Mouse (Mus musculus) myocyte (in vitro differentiated cells): ENCODE measurements around the gene Myo7a. TPM values are rescaled to one million over a fixed set of nuclear protein-coding genes. Genes with fewer than 3 reads are reported as not detected.

ENCODE experiments used
- H3K27me3 ChIP-seq: one replicate; pipeline ENCODE4 v1.6.1; 2011; ENCODE audit not compliant: control insufficient read depth, insufficient read depth, insufficient read length
- H3K36me3 ChIP-seq: one replicate; pipeline ENCODE4 v1.6.1; 2011; ENCODE audit not compliant: control insufficient read depth, insufficient read depth
- H3K4me2 ChIP-seq: one replicate; pipeline ENCODE4 v1.6.1; 2011; ENCODE audit warnings: low read depth, control low read depth
- H3K4me3 ChIP-seq: one replicate; pipeline ENCODE4 v1.5.1; 2011; ENCODE audit warnings: mild to moderate bottlenecking, control low read depth, moderate library complexity
- H3K79me2 ChIP-seq: one replicate; pipeline ENCODE4 v1.6.1; 2011; ENCODE audit not compliant: control insufficient read depth, insufficient read depth
- H3ac ChIP-seq: one replicate; pipeline ENCODE4 v1.6.1; 2011; ENCODE audit not compliant: control insufficient read depth, insufficient read length
- CEBPB ChIP-seq: IDR thresholded peaks from 2 replicates; pipeline ENCODE4 v1.6.1; 2011; ENCODE audit warnings: mild to moderate bottlenecking, moderate library complexity; ENCODE audit not compliant: poor library complexity, insufficient read depth, severe bottlenecking
- E2F4 ChIP-seq: IDR thresholded peaks from one replicate; pipeline ENCODE4 v1.6.1; 2011; ENCODE audit warnings: mild to moderate bottlenecking, control low read depth, moderate library complexity; ENCODE audit not compliant: insufficient read depth
- MAX ChIP-seq: IDR thresholded peaks from one replicate; pipeline ENCODE4 v1.6.1; 2011; ENCODE audit warnings: low read depth, mild to moderate bottlenecking, control low read depth
- MYOD1 ChIP-seq, 3 experiments: IDR thresholded peaks; one replicate each; pipeline ENCODE4 v1.6.1; 2011; ENCODE audit warnings: control low read depth in 2 of 3, low read depth in 2 of 3, mild to moderate bottlenecking in 2 of 3, moderate library complexity in 1 of 3; ENCODE audit not compliant: insufficient read length in 2 of 3, control insufficient read depth in 1 of 3
- MYOG ChIP-seq, 3 experiments: IDR thresholded peaks; one replicate each; pipeline ENCODE4 v1.6.1; 2011; ENCODE audit warnings: control low read depth in 2 of 3, low read depth in 2 of 3, mild to moderate bottlenecking in 2 of 3; ENCODE audit not compliant: insufficient read length in 2 of 3, control insufficient read depth in 1 of 3, insufficient read depth in 1 of 3
- POLR2A ChIP-seq: IDR thresholded peaks from one replicate; pipeline ENCODE4 v1.6.1; 2011; ENCODE audit warnings: low read depth, mild to moderate bottlenecking, control low read depth, moderate library complexity; ENCODE audit not compliant: insufficient read length
- POLR2AphosphoS2 ChIP-seq: IDR thresholded peaks from one replicate; pipeline ENCODE4 v1.6.1; 2011; ENCODE audit warnings: low read depth, control low read depth; ENCODE audit not compliant: insufficient read length
- REST ChIP-seq: IDR thresholded peaks from one replicate; pipeline ENCODE4 v1.6.1; 2011; ENCODE audit warnings: mild to moderate bottlenecking, control low read depth, moderate library complexity; ENCODE audit not compliant: insufficient read depth, insufficient read length
- SRF ChIP-seq: IDR thresholded peaks from one replicate; pipeline ENCODE4 v1.6.1; 2011; ENCODE audit warnings: low read depth; ENCODE audit not compliant: control insufficient read depth, insufficient read length
- TCF12 ChIP-seq: IDR thresholded peaks from one replicate; pipeline ENCODE4 v1.6.1; 2011; ENCODE audit warnings: mild to moderate bottlenecking, control low read depth; ENCODE audit not compliant: poor library complexity, insufficient read depth, severe bottlenecking
- TCF3 ChIP-seq: IDR thresholded peaks from one replicate; pipeline ENCODE4 v1.6.1; 2011; ENCODE audit warnings: low read depth, control low read depth; ENCODE audit not compliant: insufficient read length
- USF1 ChIP-seq: IDR thresholded peaks from one replicate; pipeline ENCODE4 v1.6.1; 2011; ENCODE audit warnings: low read depth, mild to moderate bottlenecking, control low read depth, moderate library complexity
- polyA plus RNA-seq: library from polyadenylated mRNA; unstranded; fragments of >200 nt; fragmentation: generic; extraction: Trizol; gene quantifications from one replicate; pipeline ENCODE4 v1.2.1, GENCODE M21; 2012; ENCODE audit warnings: missing spikeins

The Myo7a gene
- 0.29 TPM for polyA plus RNA-seq

GRCm38 (mm10) chr7:98119179-98119960 lies at the start of gene Myo7a:
Gene Myo7a (minus strand): TSS chr7:98119524.
- Histone ChIP-seq H3K4me3 (no peak within 1 kb of the TSS), H3K27me3 (peaks cover 14% of the 10 kb centered on the region), H3ac (no peak within 1 kb of the TSS), H3K4me2 (no peak within 1 kb of the TSS), H3K79me2 (no peaks in the 10 kb centered on the region), H3K36me3 (no peaks in the 10 kb centered on the region)
- no peak for TF ChIP-seq MAX

GRCm38 (mm10) chr7:98164999-98165528 lies 45.7 kb upstream of the Myo7a start:
- Histone ChIP-seq H3K4me3 (no peak overlapping the region), H3K36me3 (no peaks in the 10 kb centered on the region), H3K79me2 (no peaks in the 10 kb centered on the region), H3K27me3 (no peaks in the 10 kb centered on the region), H3ac (no peak overlapping the region), H3K4me2 (peak overlapping the region; percentile 48)
- no peak for TF ChIP-seq E2F4
- TF ChIP-seq MYOG (IDR thresholded peaks at IDR 0.05; ENCODE audit: control insufficient read depth in 1 of 3, insufficient read depth in 1 of 3, insufficient read length in 2 of 3, low read depth in 2 of 3): peak in 1 of 3 experiments; percentile 2
- no peak for TF ChIP-seq SRF

- Histone ChIP-seq H3ac (no peak overlapping the region), H3K4me2 (peak overlapping the region; percentile 48), H3K79me2 (no peaks in the 10 kb centered on the region), H3K36me3 (no peaks in the 10 kb centered on the region), H3K4me3 (no peak overlapping the region), H3K27me3 (no peaks in the 10 kb centered on the region)
- TF ChIP-seq MAX: no peak
- TF ChIP-seq SRF: no peak
- TF ChIP-seq MYOG (IDR thresholded peaks at IDR 0.05; ENCODE audit: control insufficient read depth in 1 of 3, insufficient read depth in 1 of 3, insufficient read length in 2 of 3, low read depth in 2 of 3): no peak
- no peak for TF ChIP-seq E2F4
- no peak for TF ChIP-seq MYOD1 (IDR thresholded peaks at IDR 0.05; ENCODE audit: control insufficient read depth in 1 of 3, insufficient read length in 2 of 3, low read depth in 2 of 3)
- TF ChIP-seq USF1: no peak
- no peak for TF ChIP-seq TCF12
These were observed 45.2 kb upstream of the Myo7a start for GRCm38 (mm10) chr7:98164382-98164998.

GRCm38 (mm10) chr7:98163700-98164099 lies 44.4 kb upstream of the Myo7a start:
- TF ChIP-seq MYOG (IDR thresholded peaks at IDR 0.05; ENCODE audit: control insufficient read depth in 1 of 3, insufficient read depth in 1 of 3, insufficient read length in 2 of 3, low read depth in 2 of 3) (no peak), SRF (no peak), E2F4 (no peak), POLR2AphosphoS2 (no peak), POLR2A (no peak), TCF3 (no peak), TCF12 (no peak), CEBPB (no peak), MYOD1 (IDR thresholded peaks at IDR 0.05; ENCODE audit: control insufficient read depth in 1 of 3, insufficient read length in 2 of 3, low read depth in 2 of 3) (no peak), MAX (no peak), REST (no peak), USF1 (no peak)
- Histone ChIP-seq H3K27me3 (no peaks in the 10 kb centered on the region), H3K36me3 (no peaks in the 10 kb centered on the region), H3K4me2 (peak overlapping the region; percentile 12), H3ac (no peak overlapping the region), H3K79me2 (no peaks in the 10 kb centered on the region), H3K4me3 (no peak overlapping the region)

- H3K36me3 ChIP-seq: no peaks in the 10 kb centered on the region
- peak overlapping the region; percentile 24 for H3K4me2 ChIP-seq
- no peaks in the 10 kb centered on the region for H3K27me3 ChIP-seq
- H3K79me2 ChIP-seq: no peaks in the 10 kb centered on the region
- no peak overlapping the region for H3K4me3 ChIP-seq
- TF ChIP-seq CEBPB (no peak), MYOD1 (IDR thresholded peaks at IDR 0.05; ENCODE audit: control insufficient read depth in 1 of 3, insufficient read length in 2 of 3, low read depth in 2 of 3) (no peak), MAX (no peak), REST (no peak), TCF12 (no peak), E2F4 (no peak), POLR2A (no peak), POLR2AphosphoS2 (no peak), MYOG (IDR thresholded peaks at IDR 0.05; ENCODE audit: control insufficient read depth in 1 of 3, insufficient read depth in 1 of 3, insufficient read length in 2 of 3, low read depth in 2 of 3) (no peak), USF1 (no peak), SRF (no peak), TCF3 (no peak)
- no peak overlapping the region for H3ac ChIP-seq
These were observed 42.9 kb upstream of the Myo7a start for GRCm38 (mm10) chr7:98162239-98162638.
